Mouse (Mus musculus) gastrocnemius, postnatal 36 days (tissue): ENCODE results near the gene Npas3. TPM values are rescaled to one million over a fixed set of nuclear protein-coding genes. Genes with fewer than 3 reads are reported as not detected.

Experiments used
- DNase-seq, 2 experiments: peaks; one replicate each; pipeline ENCODE4 v3.0.0; 2022
- intact Hi-C: fragments of 180-260 bp; cut with DNase I; formaldehyde crosslinking; loops from one replicate; pipeline ENCODE4 v1.15.1; 2025
- total RNA-seq, 2 experiments: library from RNA; stranded (reverse); gene quantifications; 2 replicates each; pipeline ENCODE4 v1.2.3; 2021

The Npas3 gene
- total RNA-seq, 2 experiments from 2014 or later, result 0.15 to 0.20 TPM

- no peak for DNase-seq
- intact Hi-C loops, result no loop called here
These were observed 590.1 kb downstream of the Npas3 start for GRCm38 (mm10) chr12:53838541-53838940.

- intact Hi-C loops, result no loop called here
- no peak for DNase-seq
These were observed 593.6 kb downstream of the Npas3 start for GRCm38 (mm10) chr12:53841928-53842671.

GRCm38 (mm10) chr12:53843626-53844025 is 595.1 kb downstream of the Npas3 start:
- intact Hi-C loops, result no loop called here
- no peak for DNase-seq

- DNase-seq, result no peak
- intact Hi-C loops, result no loop called here
These were observed 597.7 kb downstream of the Npas3 start for GRCm38 (mm10) chr12:53846154-53846665.

GRCm38 (mm10) chr12:53849263-53849662 is 600.8 kb downstream of the Npas3 start:
- no peak for DNase-seq
- intact Hi-C loops, result no loop called here

- intact Hi-C loops, result no loop called here
- no peak for DNase-seq
These were observed 604.0 kb downstream of the Npas3 start for GRCm38 (mm10) chr12:53852432-53852831.

GRCm38 (mm10) chr12:53860176-53860575 is 611.7 kb downstream of the Npas3 start:
- intact Hi-C loops, result no loop called here
- DNase-seq, result no peak

- intact Hi-C loops, result no loop called here
- DNase-seq, result no peak
These were observed 613.8 kb downstream of the Npas3 start for GRCm38 (mm10) chr12:53862281-53862680.

- DNase-seq, result no peak
- intact Hi-C loops, result no loop called here
These were observed 616.1 kb downstream of the Npas3 start for GRCm38 (mm10) chr12:53864436-53865136.

- DNase-seq, result no peak
- intact Hi-C loops, result no loop called here
These were observed 617.2 kb downstream of the Npas3 start for GRCm38 (mm10) chr12:53865691-53866090.

GRCm38 (mm10) chr12:53869981-53870380 is 621.5 kb downstream of the Npas3 start:
- DNase-seq, result no peak
- intact Hi-C loops, result no loop called here

- intact Hi-C loops, result no loop called here
- DNase-seq, result no peak
These were observed 626.7 kb downstream of the Npas3 start for GRCm38 (mm10) chr12:53875226-53875625.

GRCm38 (mm10) chr12:53876693-53877092 is 628.2 kb downstream of the Npas3 start:
- DNase-seq, result no peak
- intact Hi-C loops, result no loop called here

- intact Hi-C loops, result no loop called here
- DNase-seq, result no peak
These were observed 633.2 kb downstream of the Npas3 start for GRCm38 (mm10) chr12:53881684-53882083.

- intact Hi-C loops, result no loop called here
- DNase-seq, result no peak
These were observed 634.4 kb downstream of the Npas3 start for GRCm38 (mm10) chr12:53882863-53883262.

- intact Hi-C loops, result no loop called here
- DNase-seq, result no peak
These were observed 640.1 kb downstream of the Npas3 start for GRCm38 (mm10) chr12:53888624-53889023.

GRCm38 (mm10) chr12:53895909-53896308 is 647.4 kb downstream of the Npas3 start:
- intact Hi-C loops, result no loop called here
- no peak for DNase-seq

- intact Hi-C loops, result no loop called here
- no peak for DNase-seq
These were observed 660.3 kb downstream of the Npas3 start for GRCm38 (mm10) chr12:53908761-53909160.

- intact Hi-C loops, result no loop called here
- DNase-seq, result no peak
These were observed 661.7 kb downstream of the Npas3 start for GRCm38 (mm10) chr12:53910192-53910591.

- DNase-seq, result no peak
- intact Hi-C loops, result no loop called here
These were observed 673.7 kb downstream of the Npas3 start for GRCm38 (mm10) chr12:53922153-53922552.

- intact Hi-C loops, result no loop called here
- DNase-seq, result no peak
These were observed 700.3 kb downstream of the Npas3 start for GRCm38 (mm10) chr12:53948826-53949225.

GRCm38 (mm10) chr12:53962004-53962403 is 713.5 kb downstream of the Npas3 start:
- intact Hi-C loops, result no loop called here
- no peak for DNase-seq
